Mouse (Mus musculus): Measurements from ENCODE around the gene Gabpa. TPM values are rescaled to one million over a fixed set of nuclear protein-coding genes. Genes with fewer than 3 reads are reported as not detected.

The Gabpa gene
- polyA plus RNA-seq, 1 experiment = 13.0 TPM

DNA sequence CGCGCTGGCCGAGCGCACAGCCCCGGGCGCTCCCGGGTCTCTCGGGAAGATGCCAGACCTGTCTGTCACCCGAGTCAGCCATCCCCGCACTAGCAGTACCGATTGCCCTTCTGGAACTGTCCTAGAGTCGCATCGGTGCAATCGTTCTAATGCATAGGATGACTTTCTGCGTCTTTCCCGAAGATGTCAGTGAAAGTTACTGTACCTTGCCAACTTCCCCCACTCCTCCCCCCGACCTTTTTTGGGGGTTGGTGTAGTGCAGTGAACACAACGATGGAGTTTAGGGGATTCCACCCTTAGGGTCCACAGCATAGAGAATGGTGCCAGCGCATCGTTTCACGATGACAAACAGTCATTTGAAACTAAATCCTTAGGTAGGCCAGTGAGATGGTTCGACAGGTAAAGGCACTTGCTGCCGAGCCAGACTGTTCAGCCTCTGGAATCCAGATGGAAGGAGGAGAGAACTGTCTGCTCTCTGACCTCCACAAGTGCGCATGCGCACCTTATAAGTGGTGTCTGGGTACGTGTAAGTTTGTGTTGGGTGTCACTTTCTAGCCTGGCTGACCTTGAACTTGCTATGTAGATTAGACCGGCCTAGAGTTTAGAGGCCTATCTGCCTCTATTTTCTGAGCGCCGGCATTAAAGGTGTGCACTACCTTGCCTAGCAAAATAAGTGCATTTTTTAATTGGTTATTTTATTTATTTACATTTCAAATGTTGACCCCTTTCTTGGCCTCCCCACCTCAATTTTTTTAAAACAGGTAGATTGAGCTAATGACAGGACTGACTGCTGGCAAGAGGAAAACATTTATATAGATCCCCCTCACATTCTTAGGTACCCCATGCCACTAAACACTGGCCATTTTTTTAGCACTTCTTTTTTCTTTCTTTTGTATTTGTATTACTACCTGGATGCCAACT, 1.4 kb downstream of the Gabpa start:
- H3K4me3 ChIP-seq (ENCODE audit: control insufficient read depth, insufficient read depth, low read length) = peak overlapping the region; percentile 82
- peak overlapping the region; percentile 62 for H3K27ac ChIP-seq (ENCODE audit: control insufficient read depth, insufficient read depth, low read length)
- peaks cover 12% of the 10 kb centered on the region for H3K4me1 ChIP-seq (replicated peaks; ENCODE audit: control insufficient read depth, insufficient read depth, low read length)
- 9% methylated on average over 29 of the region's 29 CpGs for WGBS
- peak; percentile 63 for DNase-seq
- H3K36me3 ChIP-seq (ENCODE audit: control insufficient read depth, insufficient read depth, low read length) = peaks cover 24% of the 10 kb centered on the region
- H3K27me3 ChIP-seq (ENCODE audit: control insufficient read depth, insufficient read depth, low read length) = no peaks in the 10 kb centered on the region
- TF ChIP-seq POLR2A (IDR thresholded peaks at IDR 0.05; ENCODE audit: control insufficient read depth, extremely low read depth, insufficient read depth, low read length, poor library complexity) = no peak
- no peak for TF ChIP-seq CTCF (IDR thresholded peaks at IDR 0.05; ENCODE audit: borderline replicate concordance, control insufficient read depth, extremely low read depth, insufficient read depth, low read length, poor library complexity)

- no peak overlapping the region for H3K27ac ChIP-seq (ENCODE audit: control insufficient read depth, insufficient read depth, low read length)
- no peak overlapping the region for H3K4me3 ChIP-seq (ENCODE audit: control insufficient read depth, insufficient read depth, low read length)
- 94% methylated on average over 2 of the region's 2 CpGs for WGBS
- no peak for DNase-seq
- TF ChIP-seq CTCF (IDR thresholded peaks at IDR 0.05; ENCODE audit: borderline replicate concordance, control insufficient read depth, extremely low read depth, insufficient read depth, low read length, poor library complexity) (no peak), POLR2A (IDR thresholded peaks at IDR 0.05; ENCODE audit: control insufficient read depth, extremely low read depth, insufficient read depth, low read length, poor library complexity) (no peak)
- peaks cover 12% of the 10 kb centered on the region for H3K4me1 ChIP-seq (replicated peaks; ENCODE audit: control insufficient read depth, insufficient read depth, low read length)
- H3K36me3 ChIP-seq (ENCODE audit: control insufficient read depth, insufficient read depth, low read length) = peaks cover 34% of the 10 kb centered on the region
- H3K27me3 ChIP-seq (ENCODE audit: control insufficient read depth, insufficient read depth, low read length) = no peaks in the 10 kb centered on the region
Observed at GRCm38 (mm10) chr16:84838576-84838975, 3.9 kb downstream of the Gabpa start.

GRCm38 (mm10) chr16:84853492-84853891, 18.8 kb downstream of the Gabpa start:
- WGBS = 95% methylated on average over 6 of the region's 6 CpGs
- Histone ChIP-seq H3K4me3 (ENCODE audit: control insufficient read depth, insufficient read depth, low read length) (no peak overlapping the region), H3K27me3 (ENCODE audit: control insufficient read depth, insufficient read depth, low read length) (no peaks in the 10 kb centered on the region), H3K36me3 (ENCODE audit: control insufficient read depth, insufficient read depth, low read length) (peaks cover 69% of the 10 kb centered on the region), H3K4me1 (replicated peaks; ENCODE audit: control insufficient read depth, insufficient read depth, low read length) (no peaks in the 10 kb centered on the region), H3K27ac (ENCODE audit: control insufficient read depth, insufficient read depth, low read length) (no peak overlapping the region)
- no peak for DNase-seq
- TF ChIP-seq POLR2A (IDR thresholded peaks at IDR 0.05; ENCODE audit: control insufficient read depth, extremely low read depth, insufficient read depth, low read length, poor library complexity) (no peak), CTCF (IDR thresholded peaks at IDR 0.05; ENCODE audit: borderline replicate concordance, control insufficient read depth, extremely low read depth, insufficient read depth, low read length, poor library complexity) (no peak)

GRCm38 (mm10) chr16:84864656-84865055, 29.9 kb downstream of the Gabpa start:
- Histone ChIP-seq H3K27me3 (ENCODE audit: control insufficient read depth, insufficient read depth, low read length) (no peaks in the 10 kb centered on the region), H3K36me3 (ENCODE audit: control insufficient read depth, insufficient read depth, low read length) (peaks cover 24% of the 10 kb centered on the region), H3K4me1 (replicated peaks; ENCODE audit: control insufficient read depth, insufficient read depth, low read length) (no peaks in the 10 kb centered on the region), H3K27ac (ENCODE audit: control insufficient read depth, insufficient read depth, low read length) (no peak overlapping the region), H3K4me3 (ENCODE audit: control insufficient read depth, insufficient read depth, low read length) (no peak overlapping the region)
- WGBS = 96% methylated on average over 8 of the region's 8 CpGs
- no peak for DNase-seq
- no peak for TF ChIP-seq POLR2A (IDR thresholded peaks at IDR 0.05; ENCODE audit: control insufficient read depth, extremely low read depth, insufficient read depth, low read length, poor library complexity)
- TF ChIP-seq CTCF (IDR thresholded peaks at IDR 0.05; ENCODE audit: borderline replicate concordance, control insufficient read depth, extremely low read depth, insufficient read depth, low read length, poor library complexity) = no peak

GRCm38 (mm10) chr16:84873805-84874204, 39.1 kb downstream of the Gabpa start:
- Histone ChIP-seq H3K27ac (ENCODE audit: control insufficient read depth, insufficient read depth, low read length) (no peak overlapping the region), H3K36me3 (ENCODE audit: control insufficient read depth, insufficient read depth, low read length) (no peaks in the 10 kb centered on the region), H3K4me1 (replicated peaks; ENCODE audit: control insufficient read depth, insufficient read depth, low read length) (no peaks in the 10 kb centered on the region), H3K4me3 (ENCODE audit: control insufficient read depth, insufficient read depth, low read length) (no peak overlapping the region), H3K27me3 (ENCODE audit: control insufficient read depth, insufficient read depth, low read length) (no peaks in the 10 kb centered on the region)
- TF ChIP-seq POLR2A (IDR thresholded peaks at IDR 0.05; ENCODE audit: control insufficient read depth, extremely low read depth, insufficient read depth, low read length, poor library complexity) (no peak), CTCF (IDR thresholded peaks at IDR 0.05; ENCODE audit: borderline replicate concordance, control insufficient read depth, extremely low read depth, insufficient read depth, low read length, poor library complexity) (no peak)
- no peak for DNase-seq
- WGBS = 92% methylated on average over 8 of the region's 8 CpGs

- Histone ChIP-seq H3K27ac (ENCODE audit: control insufficient read depth, insufficient read depth, low read length) (no peak overlapping the region), H3K27me3 (ENCODE audit: control insufficient read depth, insufficient read depth, low read length) (no peaks in the 10 kb centered on the region), H3K4me1 (replicated peaks; ENCODE audit: control insufficient read depth, insufficient read depth, low read length) (no peaks in the 10 kb centered on the region), H3K36me3 (ENCODE audit: control insufficient read depth, insufficient read depth, low read length) (no peaks in the 10 kb centered on the region), H3K4me3 (ENCODE audit: control insufficient read depth, insufficient read depth, low read length) (no peak overlapping the region)
- WGBS = 88% methylated on average over 24 of the region's 24 CpGs
- DNase-seq = no peak
- TF ChIP-seq CTCF (IDR thresholded peaks at IDR 0.05; ENCODE audit: borderline replicate concordance, control insufficient read depth, extremely low read depth, insufficient read depth, low read length, poor library complexity) = no peak
- TF ChIP-seq POLR2A (IDR thresholded peaks at IDR 0.05; ENCODE audit: control insufficient read depth, extremely low read depth, insufficient read depth, low read length, poor library complexity) = no peak
Observed at GRCm38 (mm10) chr16:84875012-84875717, 40.4 kb downstream of the Gabpa start.

Measured in thymus, adult 2 months (tissue).